Mouse (Mus musculus) MEL (cell line): ENCODE measurements at regions not wholly inside any gene's neighbourhood (a gene's known extent, or its start where the extent isn't known, plus 50 kb on each side); places are given as distances from the start of the nearest gene placed in this dataset.

Source experiments
- DNase-seq: peaks from one replicate; pipeline ENCODE4 v3.0.0; 2011; ENCODE audit warnings: low read depth, low spot score
- H3K27ac ChIP-seq: 2 replicates; pipeline ENCODE4 v1.5.1; 2012; ENCODE audit warnings: low read depth, mild to moderate bottlenecking, control low read depth, low read length, moderate library complexity; ENCODE audit not compliant: control insufficient read depth
- H3K27me3 ChIP-seq, 2 experiments: fragments of 150-350 bp in 1 of 2; sonication (generic) in 1 of 2; 2 replicates each; pipeline ENCODE4 v1.6.1; 2012; ENCODE audit warnings: low read length in 2 of 2, mild to moderate bottlenecking in 2 of 2, improper control_type of control experiment in 1 of 2, moderate library complexity in 1 of 2; ENCODE audit not compliant: insufficient read depth in 2 of 2, control insufficient read depth in 1 of 2
- H3K36me3 ChIP-seq, 2 experiments: 2 replicates each; pipeline ENCODE4 v1.6.1; 2012 to 2014; ENCODE audit warnings: low read length in 2 of 2, improper control_type of control experiment in 1 of 2, inconsistent platforms in 1 of 2, mild to moderate bottlenecking in 1 of 2; ENCODE audit not compliant: insufficient read depth in 2 of 2, control insufficient read depth in 1 of 2
- H3K4me1 ChIP-seq, 2 experiments: fragments of 150-350 bp in 1 of 2; sonication (generic) in 1 of 2; 2 replicates each; pipeline ENCODE4 v1.6.1; 2012; ENCODE audit warnings: low read length in 2 of 2, improper control_type of control experiment in 1 of 2, mild to moderate bottlenecking in 1 of 2; ENCODE audit not compliant: insufficient read depth in 2 of 2, control insufficient read depth in 1 of 2
- H3K4me3 ChIP-seq, 2 experiments: fragments of 150-350 bp in 1 of 2; sonication (generic) in 1 of 2; 2 replicates each; pipeline ENCODE4 v1.5.1; 2012; ENCODE audit warnings: low read depth in 2 of 2, low read length in 2 of 2, mild to moderate bottlenecking in 2 of 2, moderate library complexity in 2 of 2, control low read depth in 1 of 2, improper control_type of control experiment in 1 of 2; ENCODE audit not compliant: control insufficient read depth in 1 of 2, insufficient read depth in 1 of 2
- H3K79me2 ChIP-seq: 2 replicates; pipeline ENCODE4 v1.6.1; 2012; ENCODE audit warnings: mild to moderate bottlenecking, low read length, moderate library complexity; ENCODE audit not compliant: control insufficient read depth, poor library complexity, insufficient read depth
- H3K9ac ChIP-seq: 2 replicates; pipeline ENCODE4 v1.6.1; 2012; ENCODE audit warnings: low read depth, mild to moderate bottlenecking, control low read depth, low read length, moderate library complexity; ENCODE audit not compliant: control insufficient read depth, poor library complexity, severe bottlenecking
- H3K9me3 ChIP-seq: fragments of 150-350 bp; sonication (generic); replicated peaks from 2 replicates; pipeline ENCODE4 v1.6.1; 2012; ENCODE audit warnings: mild to moderate bottlenecking, low read length, improper control_type of control experiment, moderate library complexity; ENCODE audit not compliant: insufficient read depth
- CTCF ChIP-seq, 3 experiments: IDR thresholded peaks in 2 of 3; conservative IDR thresholded peaks in 1 of 3; 2 replicates each; pipeline ENCODE4 v1.5.1; 2011 to 2012; ENCODE audit warnings: low read length in 3 of 3, low read depth in 2 of 3, mild to moderate bottlenecking in 2 of 3, improper control_type of control experiment in 1 of 3, inconsistent platforms in 1 of 3, mixed read lengths in 1 of 3, moderate library complexity in 1 of 3; ENCODE audit not compliant: control insufficient read depth in 1 of 3, insufficient read depth in 1 of 3, poor library complexity in 1 of 3, severe bottlenecking in 1 of 3
- ETS1 ChIP-seq: IDR thresholded peaks from 2 replicates; pipeline ENCODE4 v1.6.1; 2012; ENCODE audit warnings: low read depth, mild to moderate bottlenecking, inconsistent platforms, low read length, improper control_type of control experiment, moderate library complexity
- GABPA ChIP-seq: IDR thresholded peaks from 2 replicates; pipeline ENCODE4 v1.6.1; 2012; ENCODE audit warnings: low read depth, mild to moderate bottlenecking, inconsistent platforms, low read length, improper control_type of control experiment, moderate library complexity
- HCFC1 ChIP-seq: IDR thresholded peaks from 2 replicates; pipeline ENCODE4 v1.6.1; 2012; ENCODE audit warnings: low read depth, mild to moderate bottlenecking, inconsistent platforms, low read length, improper control_type of control experiment, moderate library complexity
- JUND ChIP-seq: IDR thresholded peaks from 2 replicates; pipeline ENCODE4 v1.6.1; 2011; ENCODE audit warnings: low read depth, mild to moderate bottlenecking, improper control_type of control experiment, low read length
- MAFK ChIP-seq: IDR thresholded peaks from 2 replicates; pipeline ENCODE4 v1.6.1; 2011; ENCODE audit warnings: low read depth, mild to moderate bottlenecking, low read length, improper control_type of control experiment, borderline replicate concordance
- MAX ChIP-seq: IDR thresholded peaks from 2 replicates; pipeline ENCODE4 v1.6.1; 2011; ENCODE audit warnings: low read length, improper control_type of control experiment
- MYB ChIP-seq: IDR thresholded peaks from 2 replicates; pipeline ENCODE4 v1.6.1; 2011; ENCODE audit warnings: mild to moderate bottlenecking, low read depth, low read length, improper control_type of control experiment
- POLR2AphosphoS5 ChIP-seq: IDR thresholded peaks from 2 replicates; pipeline ENCODE4 v1.6.1; 2012; ENCODE audit warnings: low read depth, borderline replicate concordance, mild to moderate bottlenecking, inconsistent platforms, low read length, moderate library complexity, mixed read lengths
- RAD21 ChIP-seq: IDR thresholded peaks from 2 replicates; pipeline ENCODE4 v1.6.1; 2011; ENCODE audit warnings: mild to moderate bottlenecking, low read depth, low read length, improper control_type of control experiment
- RCOR1 ChIP-seq: IDR thresholded peaks from 2 replicates; pipeline ENCODE4 v1.6.1; 2012; ENCODE audit warnings: low read depth, mild to moderate bottlenecking, inconsistent platforms, low read length, improper control_type of control experiment
- SMC3 ChIP-seq: IDR thresholded peaks from 2 replicates; pipeline ENCODE4 v1.6.1; 2011; ENCODE audit warnings: low read depth, low read length, improper control_type of control experiment
- TCF12 ChIP-seq: IDR thresholded peaks from 2 replicates; pipeline ENCODE4 v1.6.1; 2014; ENCODE audit warnings: low read depth, mild to moderate bottlenecking, inconsistent platforms, low read length, improper control_type of control experiment, moderate library complexity
- UBTF ChIP-seq: IDR thresholded peaks from 2 replicates; pipeline ENCODE4 v1.6.1; 2012; ENCODE audit warnings: low read depth, mild to moderate bottlenecking, inconsistent platforms, low read length, improper control_type of control experiment, moderate library complexity, borderline replicate concordance; ENCODE audit not compliant: insufficient read depth
- ZC3H11A ChIP-seq: IDR thresholded peaks from 2 replicates; pipeline ENCODE4 v1.6.1; 2012; ENCODE audit warnings: low read depth, mild to moderate bottlenecking, inconsistent platforms, low read length, improper control_type of control experiment

GRCm38 (mm10) chr16:95647854-95648253 lies 54.0 kb upstream of the Ets2 start:
- H3K27ac ChIP-seq, result no peak overlapping the region
- no peaks in the 10 kb centered on the region for H3K36me3 ChIP-seq
- H3K4me1 ChIP-seq, result no peaks in the 10 kb centered on the region
- TF ChIP-seq JUND (no peak), SMC3 (peak; percentile 96), CTCF (IDR thresholded peaks at IDR 0.05 in 2 of 3, conservative IDR thresholded peaks at IDR 0.05 in 1 of 3; ENCODE audit: control insufficient read depth in 1 of 3, insufficient read depth in 1 of 3, low read depth in 2 of 3, low read length in 3 of 3, poor library complexity in 1 of 3, severe bottlenecking in 1 of 3) (peak; percentile 85 to 93 (median 87)), ZC3H11A (peak; percentile 82), RCOR1 (no peak), POLR2AphosphoS5 (no peak), GABPA (no peak), RAD21 (peak; percentile 86), UBTF (no peak), MAFK (no peak), ETS1 (no peak)
- TF ChIP-seq, all 39 proteins: peak for 4
- Histone ChIP-seq H3K79me2 (no peaks in the 10 kb centered on the region), H3K4me3 (no peak overlapping the region), H3K9ac (no peak overlapping the region), H3K9me3 (no peaks in the 10 kb centered on the region), H3K27me3 (no peaks in the 10 kb centered on the region; a peak in 3 of 4 replicates)
- DNase-seq, result peak; percentile 62

GRCm38 (mm10) chr16:95642784-95643590 lies 56.6 kb upstream of the Erg start:
- Histone ChIP-seq H3K27ac (no peak overlapping the region), H3K27me3 (peaks cover 0 to 2% of the 10 kb centered on the region in 2 experiments; a peak in 2 of 4 replicates), H3K4me1 (no peaks in the 10 kb centered on the region), H3K4me3 (no peak overlapping the region), H3K79me2 (no peaks in the 10 kb centered on the region), H3K9ac (no peak overlapping the region), H3K9me3 (no peaks in the 10 kb centered on the region), H3K36me3 (no peaks in the 10 kb centered on the region)
- TF ChIP-seq MYB (no peak), TCF12 (no peak), HCFC1 (no peak), MAX (no peak)
- no peak for DNase-seq
